Mouse (Mus musculus): ENCODE data around the gene Slc26a9. TPM values are rescaled to one million over a fixed set of nuclear protein-coding genes. Genes with fewer than 3 reads are reported as not detected.

The Slc26a9 gene
- polyA plus RNA-seq, 1 experiment from 2014 or later: not detected

DNA sequence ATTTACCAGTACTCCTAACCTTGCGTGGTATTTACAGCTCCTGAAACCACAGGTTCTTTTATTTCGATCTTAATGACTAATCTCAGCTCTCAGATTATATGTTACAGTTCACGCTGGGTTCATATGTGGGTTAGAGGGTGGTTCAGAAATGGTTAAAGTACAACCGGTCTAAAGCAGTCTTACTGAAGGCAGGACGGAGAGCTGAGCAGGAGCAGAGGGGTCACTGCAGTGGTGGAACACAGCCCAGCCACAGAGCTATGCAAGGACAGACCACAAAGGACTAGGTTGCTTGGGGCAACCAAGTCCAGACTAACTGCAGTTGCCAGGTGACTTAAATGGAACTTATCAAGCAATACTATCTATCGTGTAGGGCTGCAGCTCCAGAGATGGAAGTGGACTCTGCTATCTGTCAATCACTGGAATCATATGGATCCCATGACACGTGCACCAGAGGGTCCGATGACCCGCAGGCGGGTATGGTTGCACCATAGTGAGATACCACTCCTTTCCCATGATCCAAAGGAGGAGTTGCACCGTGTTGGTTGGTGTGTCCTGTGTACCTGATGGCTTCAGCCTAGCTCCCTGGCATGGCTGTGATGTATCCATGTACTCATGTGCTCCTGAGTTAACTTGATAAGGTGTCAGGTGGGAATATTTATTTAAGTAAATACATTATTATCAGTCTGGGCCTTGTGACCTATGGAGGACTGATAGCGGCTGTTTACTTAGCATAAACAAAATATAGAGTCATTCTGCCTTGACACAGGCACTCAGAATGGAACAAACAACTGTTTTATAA, 13.0 kb upstream of the Slc26a9 start:
- Histone ChIP-seq H3K27me3 (ENCODE audit: insufficient read depth, low read length) (no peaks in the 10 kb centered on the region), H3K36me3 (replicated peaks; ENCODE audit: insufficient read depth, low read length) (no peaks in the 10 kb centered on the region), H3K9me3 (ENCODE audit: low read length) (no peaks in the 10 kb centered on the region), H3K27ac (ENCODE audit: low read depth) (no peak overlapping the region), H3K4me1 (ENCODE audit: insufficient read depth) (no peaks in the 10 kb centered on the region; the same call in 1 of the 2 replicates), H3K4me2 (ENCODE audit: low read depth, low read length) (no peak overlapping the region), H3K4me3 (ENCODE audit: low read depth, low read length) (no peak overlapping the region), H3K9ac (replicated peaks) (no peak overlapping the region)
- DNase-seq: no peak
- WGBS (ENCODE audit: insufficient replicate concordance): 72% methylated on average over 12 of the region's 12 CpGs
- no peak for TF ChIP-seq CTCF (IDR thresholded peaks at IDR 0.05; ENCODE audit: low read depth)
- ATAC-seq: no peak

DNA sequence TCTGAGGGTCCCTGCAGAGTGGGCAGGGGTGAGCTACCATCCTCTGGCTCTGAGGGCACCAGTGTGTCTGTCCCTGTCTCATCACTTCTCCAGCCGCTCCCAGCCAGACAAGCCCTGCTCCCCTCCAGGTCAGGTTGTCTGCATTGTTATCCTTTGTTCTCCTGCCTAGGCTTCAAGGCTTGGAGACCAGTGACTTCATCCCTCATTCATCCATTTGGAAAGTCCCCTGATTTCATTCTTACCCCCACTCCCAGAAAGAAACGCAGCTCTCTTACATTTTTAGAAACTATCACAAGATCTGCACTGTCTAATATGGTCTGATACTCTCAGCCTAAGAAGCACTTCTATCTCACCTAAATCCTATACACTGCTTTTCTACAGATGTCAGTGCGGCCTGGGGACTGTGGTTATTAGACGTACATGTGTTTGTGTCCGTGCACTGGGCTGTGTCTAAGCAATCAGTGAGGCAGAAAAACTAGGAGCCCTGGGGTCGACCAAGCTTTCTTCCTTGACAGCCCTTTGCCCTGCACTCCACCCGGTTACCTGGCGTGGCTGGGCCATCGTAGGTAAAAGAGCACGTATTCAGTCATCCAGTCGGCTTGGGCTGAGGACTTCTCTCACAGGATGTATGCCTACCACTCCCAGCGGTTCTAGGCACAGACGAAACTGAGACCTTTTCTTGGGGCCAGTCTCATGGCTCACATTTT, 10.2 kb upstream of the Slc26a9 start:
- no peak for TF ChIP-seq CTCF (IDR thresholded peaks at IDR 0.05; ENCODE audit: low read depth)
- TF ChIP-seq EP300 (IDR thresholded peaks at IDR 0.05; ENCODE audit: low read depth): no peak
- Histone ChIP-seq H3K4me1 (ENCODE audit: insufficient read depth) (no peaks in the 10 kb centered on the region; the same call in 1 of the 2 replicates), H3K27me3 (ENCODE audit: insufficient read depth, low read length) (no peaks in the 10 kb centered on the region), H3K27ac (ENCODE audit: low read depth) (no peak overlapping the region), H3K9me3 (ENCODE audit: low read length) (no peaks in the 10 kb centered on the region), H3K9ac (replicated peaks) (no peak overlapping the region), H3K4me2 (ENCODE audit: low read depth, low read length) (no peak overlapping the region), H3K36me3 (replicated peaks; ENCODE audit: insufficient read depth, low read length) (no peaks in the 10 kb centered on the region), H3K4me3 (ENCODE audit: low read depth, low read length) (no peak overlapping the region)
- ATAC-seq (no peak), DNase-seq (no peak)
- 73% methylated on average over 13 of the region's 13 CpGs for WGBS (ENCODE audit: insufficient replicate concordance)

DNA sequence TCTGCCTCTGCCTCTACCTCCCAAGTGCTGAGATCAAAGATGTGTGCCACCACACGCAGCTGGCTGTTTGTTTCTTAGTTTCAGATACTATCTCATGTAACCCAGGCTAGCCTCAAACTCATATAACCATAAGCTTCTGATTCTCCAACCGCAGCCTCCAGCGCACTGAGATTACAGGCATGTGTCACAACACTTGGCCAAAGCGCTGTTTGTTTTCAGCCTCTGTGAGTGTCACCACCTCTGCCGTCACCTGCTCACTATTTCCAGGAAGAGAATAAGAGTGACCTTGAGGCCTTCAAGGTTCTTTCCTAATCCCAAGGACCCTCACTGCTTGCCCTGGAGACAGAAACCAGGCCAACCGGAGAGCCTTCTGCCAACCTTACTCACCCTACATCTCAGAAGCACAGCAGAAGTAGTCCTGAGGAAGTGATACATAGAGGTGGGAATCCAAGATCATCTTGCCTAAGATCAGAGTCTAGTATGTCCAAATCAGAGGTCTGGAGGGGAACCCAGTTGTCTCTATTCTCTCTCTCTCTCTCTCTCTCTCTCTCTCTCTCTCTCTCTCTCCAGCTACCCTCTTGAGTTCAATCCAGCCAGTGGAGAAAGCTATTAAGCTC, 9.1 kb upstream of the Slc26a9 start:
- Histone ChIP-seq H3K4me3 (ENCODE audit: low read depth, low read length) (no peak overlapping the region), H3K4me1 (ENCODE audit: insufficient read depth) (no peaks in the 10 kb centered on the region; the same call in 1 of the 2 replicates), H3K27ac (ENCODE audit: low read depth) (no peak overlapping the region), H3K9ac (replicated peaks) (no peak overlapping the region), H3K9me3 (ENCODE audit: low read length) (no peaks in the 10 kb centered on the region), H3K4me2 (ENCODE audit: low read depth, low read length) (no peak overlapping the region), H3K36me3 (replicated peaks; ENCODE audit: insufficient read depth, low read length) (no peaks in the 10 kb centered on the region), H3K27me3 (ENCODE audit: insufficient read depth, low read length) (no peaks in the 10 kb centered on the region)
- DNase-seq (no peak), ATAC-seq (no peak)
- WGBS (ENCODE audit: insufficient replicate concordance): 76% methylated on average over 6 of the region's 6 CpGs
- TF ChIP-seq CTCF (IDR thresholded peaks at IDR 0.05; ENCODE audit: low read depth) (no peak), EP300 (IDR thresholded peaks at IDR 0.05; ENCODE audit: low read depth) (no peak)

DNA sequence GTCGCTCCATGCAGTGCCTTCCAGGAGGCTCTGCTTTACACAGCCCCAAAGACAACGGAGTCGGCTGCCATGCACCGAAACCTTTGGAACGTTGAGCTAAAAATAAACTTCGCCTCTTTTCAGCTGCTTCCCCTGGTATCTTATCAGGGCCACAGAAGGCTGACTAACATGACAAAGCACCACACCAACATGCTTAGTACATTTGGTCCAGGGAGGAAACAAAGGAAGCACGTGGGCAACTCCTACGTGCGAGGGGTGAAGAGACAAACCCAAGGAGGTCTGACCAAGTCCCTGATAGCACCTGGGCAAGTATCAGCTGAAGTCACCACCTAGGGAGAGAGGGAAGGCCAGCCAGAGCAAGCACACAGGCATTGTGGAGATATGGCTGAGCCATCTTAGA, 7.3 kb upstream of the Slc26a9 start:
- Histone ChIP-seq H3K36me3 (replicated peaks; ENCODE audit: insufficient read depth, low read length) (no peaks in the 10 kb centered on the region), H3K9me3 (ENCODE audit: low read length) (no peaks in the 10 kb centered on the region), H3K4me3 (ENCODE audit: low read depth, low read length) (no peak overlapping the region), H3K27me3 (ENCODE audit: insufficient read depth, low read length) (0 out of 2 replicates have a peak, but pooled peaks cover 2% of the 10 kb centered on the region), H3K4me1 (ENCODE audit: insufficient read depth) (no peaks in the 10 kb centered on the region; the same call in 1 of the 2 replicates), H3K27ac (ENCODE audit: low read depth) (no peak overlapping the region), H3K9ac (replicated peaks) (no peak overlapping the region), H3K4me2 (ENCODE audit: low read depth, low read length) (no peak overlapping the region)
- WGBS (ENCODE audit: insufficient replicate concordance): 23% methylated on average over 9 of the region's 9 CpGs
- no peak for TF ChIP-seq CTCF (IDR thresholded peaks at IDR 0.05; ENCODE audit: low read depth)
- TF ChIP-seq EP300 (IDR thresholded peaks at IDR 0.05; ENCODE audit: low read depth): no peak
- ATAC-seq (no peak), DNase-seq (no peak)

DNA sequence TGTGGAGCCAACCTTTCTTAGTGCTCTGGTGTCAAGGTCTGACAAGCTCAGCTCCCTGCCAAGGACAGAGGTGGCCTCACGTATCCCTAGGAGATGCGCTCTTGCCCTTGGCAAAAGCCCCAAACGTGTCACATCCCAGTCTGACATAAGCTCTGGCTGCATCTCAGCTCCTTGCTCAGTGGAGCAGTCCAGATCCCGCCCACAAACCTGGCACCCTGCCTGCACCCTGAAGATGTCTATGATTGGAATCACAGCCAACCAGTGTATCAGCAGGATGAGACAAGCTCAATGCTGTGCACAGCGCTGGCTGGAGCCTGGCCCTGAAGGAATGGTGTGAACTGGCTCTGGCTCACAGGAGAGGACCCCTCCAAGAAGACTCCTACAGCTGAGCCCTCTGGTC, 6.6 kb upstream of the Slc26a9 start:
- Histone ChIP-seq H3K4me3 (ENCODE audit: low read depth, low read length) (no peak overlapping the region), H3K4me2 (ENCODE audit: low read depth, low read length) (no peak overlapping the region), H3K36me3 (replicated peaks; ENCODE audit: insufficient read depth, low read length) (no peaks in the 10 kb centered on the region), H3K27ac (ENCODE audit: low read depth) (no peak overlapping the region), H3K9me3 (ENCODE audit: low read length) (no peaks in the 10 kb centered on the region), H3K27me3 (ENCODE audit: insufficient read depth, low read length) (0 out of 2 replicates have a peak, but pooled peaks cover 3% of the 10 kb centered on the region), H3K9ac (replicated peaks) (no peak overlapping the region), H3K4me1 (ENCODE audit: insufficient read depth) (no peaks in the 10 kb centered on the region; the same call in 1 of the 2 replicates)
- WGBS (ENCODE audit: insufficient replicate concordance): 67% methylated on average over 5 of the region's 5 CpGs
- TF ChIP-seq CTCF (IDR thresholded peaks at IDR 0.05; ENCODE audit: low read depth): no peak
- no peak for TF ChIP-seq EP300 (IDR thresholded peaks at IDR 0.05; ENCODE audit: low read depth)
- DNase-seq: no peak
- ATAC-seq: no peak

GRCm38 (mm10) chr1:131738760-131739159, 5.1 kb upstream of the Slc26a9 start:
- H3K36me3 ChIP-seq (replicated peaks; ENCODE audit: insufficient read depth, low read length): no peaks in the 10 kb centered on the region
- WGBS (ENCODE audit: insufficient replicate concordance): 27% methylated on average over 1 of the region's 1 CpGs
- H3K27ac ChIP-seq (ENCODE audit: low read depth): no peak overlapping the region
- no peak overlapping the region for H3K4me3 ChIP-seq (ENCODE audit: low read depth, low read length)
- DNase-seq (no peak), ATAC-seq (no peak)
- H3K9me3 ChIP-seq (ENCODE audit: low read length): no peaks in the 10 kb centered on the region
- H3K4me1 ChIP-seq (ENCODE audit: insufficient read depth): no peaks in the 10 kb centered on the region; the same call in 1 of the 2 replicates
- H3K27me3 ChIP-seq (ENCODE audit: insufficient read depth, low read length): 0 out of 2 replicates have a peak, but pooled peaks cover 3% of the 10 kb centered on the region
- H3K9ac ChIP-seq (replicated peaks): no peak overlapping the region
- no peak overlapping the region for H3K4me2 ChIP-seq (ENCODE audit: low read depth, low read length)
- TF ChIP-seq EP300 (IDR thresholded peaks at IDR 0.05; ENCODE audit: low read depth) (no peak), CTCF (IDR thresholded peaks at IDR 0.05; ENCODE audit: low read depth) (no peak)
